Comparison of ENCODE assay signal across 9 mouse cellular contexts in the genomic region with DNA sequence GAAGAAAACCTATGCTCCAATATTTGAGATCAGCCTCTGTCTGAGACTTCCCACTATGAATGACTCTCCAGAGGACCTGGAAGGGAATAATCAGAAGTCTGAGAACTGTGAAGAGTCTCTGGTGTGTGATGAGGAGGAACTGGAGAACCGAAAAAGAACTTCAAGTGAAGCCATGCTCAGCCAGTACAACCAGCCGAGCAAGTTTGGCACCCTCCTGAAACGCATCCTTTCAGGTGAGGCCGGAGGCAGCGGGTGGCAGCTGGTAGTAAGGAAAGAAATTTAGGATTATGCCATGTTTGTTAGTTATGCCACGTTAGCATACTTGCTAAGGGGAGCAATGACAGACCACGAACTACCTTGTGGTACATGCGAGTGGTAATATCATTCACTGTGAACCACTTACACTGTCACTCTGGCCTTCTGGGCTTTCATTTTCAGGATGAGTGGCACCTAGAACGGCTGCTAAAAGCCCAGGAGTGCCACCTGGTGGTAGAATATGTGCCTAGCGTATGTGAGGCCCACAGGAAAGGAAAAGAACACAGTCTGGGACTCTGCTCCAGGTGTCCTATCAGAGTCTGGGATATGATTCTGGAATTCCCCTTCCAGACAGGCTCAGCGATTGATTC. TPM values are rescaled to one million over a fixed set of nuclear protein-coding genes. Genes with fewer than 3 reads are reported as not detected.
DNase-seq lines count a peak whose midpoint lies in the region; ATAC-seq and TF ChIP-seq lines count a peak whose summit lies in the region.
"Had no signal": no experiment of that assay in that cellular context is flagged by ENCODE, and none has a peak within 500 bp of the region (broad histone marks: within the 10 kb centered on the region; RNA-seq: fewer than 3 reads in every experiment).

No protein-coding gene starts in this region.

- H3K36me3 ChIP-seq in E14TG2a.4 (ENCODE audit: insufficient read depth, low read length): no peaks in the 10 kb centered on the region
- H3K36me3 ChIP-seq in liver, postnatal 0 days (replicated peaks; ENCODE audit: insufficient read depth, low read length): no peaks in the 10 kb centered on the region
- H3K36me3 ChIP-seq: liver, embryonic 15.5 days had no signal

- no peak overlapping the region for H3K4me3 ChIP-seq in E14TG2a.4 (replicated peaks; ENCODE audit: low read length)
- H3K4me3 ChIP-seq in liver, postnatal 0 days (ENCODE audit: low read depth, low read length): no peak overlapping the region
- H3K4me3 ChIP-seq: liver, embryonic 15.5 days had no signal

- H3K9me3 ChIP-seq in E14TG2a.4 (ENCODE audit: low read length): no peaks in the 10 kb centered on the region
- no peaks in the 10 kb centered on the region for H3K9me3 ChIP-seq in liver, postnatal 0 days (ENCODE audit: low read length)
- H3K9me3 ChIP-seq: liver, embryonic 15.5 days had no signal

- no peak overlapping the region for H3K4me2 ChIP-seq in liver, postnatal 0 days (ENCODE audit: low read depth, low read length)
- H3K4me2 ChIP-seq: liver, embryonic 15.5 days had no signal

- H3K27me3 ChIP-seq in E14TG2a.4 (ENCODE audit: insufficient read depth, low read length): no peaks in the 10 kb centered on the region
- H3K27me3 ChIP-seq in liver, postnatal 0 days (ENCODE audit: insufficient read depth, low read length): no peaks in the 10 kb centered on the region
- H3K27me3 ChIP-seq: liver, embryonic 15.5 days had no signal

- ATAC-seq in liver, postnatal 0 days: peak; percentile 40; the same call in 1 of the 2 replicates

- WGBS in liver, postnatal 0 days (ENCODE audit: insufficient replicate concordance): 38% methylated on average over 11 of the region's 11 CpGs

- DNase-seq in adrenal gland, adult 2 months: peak; percentile 67
- DNase-seq in embryo, embryonic 10.5 days (ENCODE audit: low spot score): peak; percentile 86
- DNase-seq in gastrocnemius, postnatal 25 days: peak; percentile 28
- DNase-seq in kidney, postnatal 14 days: peak; percentile 78
- DNase-seq in liver, postnatal 0 days: peak; percentile 65
- peak; percentile 20 for DNase-seq in retina, adult 2 months (ENCODE audit: low read depth, low spot score)
- DNase-seq in thymus, postnatal 4 days: peak; percentile 82

- H3K4me1 ChIP-seq in E14TG2a.4 (replicated peaks; ENCODE audit: low read depth, low read length): no peaks in the 10 kb centered on the region
- H3K4me1 ChIP-seq in liver, postnatal 0 days (ENCODE audit: insufficient read depth): no peaks in the 10 kb centered on the region
- H3K4me1 ChIP-seq: liver, embryonic 15.5 days had no signal

- peak; percentile 88 for TF ChIP-seq CTCF in E14TG2a.4 (conservative IDR thresholded peaks at IDR 0.05; ENCODE audit: low read length)
- peak; percentile 86 for TF ChIP-seq CTCF in liver, postnatal 0 days (IDR thresholded peaks at IDR 0.05; ENCODE audit: low read depth)

- no peak overlapping the region for H3K27ac ChIP-seq in liver, postnatal 0 days (ENCODE audit: low read depth)
- H3K27ac ChIP-seq: liver, embryonic 15.5 days had no signal

- H3K9ac ChIP-seq in liver, postnatal 0 days (replicated peaks): no peak overlapping the region
- H3K9ac ChIP-seq: liver, embryonic 15.5 days had no signal

- no peak for TF ChIP-seq EP300 in liver, postnatal 0 days (IDR thresholded peaks at IDR 0.05; ENCODE audit: low read depth)

RNA-seq across cellular contexts. Expression of gene Dnah14, which starts 39.6 kb away (rescaled TPM):
- total RNA-seq in adrenal gland, adult 2 months (2021): under 1 TPM; 0.03 to 0.14 TPM
- polyA plus RNA-seq in adrenal gland, adult 2 months (2012; rRNA removed): not detected in 2 replicates
- total RNA-seq in gastrocnemius, postnatal 25 days (2021): under 1 TPM in 1 of 2 experiments, not detected in 1; 0.08 TPM
- 2.4 and 2.7 TPM in 2 replicates for polyA plus RNA-seq in liver, postnatal 0 days (2015; fragmentation: Nextera tagmentation; extraction: Ambion mirVana)

Comparison
In these comparisons a context has a peak if more than half of its experiments do, and no peak if none do; other contexts are left out.
1. DNase-seq: peak in every context shown above with its lines; median percentile 86 in embryo, embryonic 10.5 days; 82 in thymus, postnatal 4 days; 78 in kidney, postnatal 14 days; 67 in adrenal gland, adult 2 months; 65 in liver, postnatal 0 days; 28 in gastrocnemius, postnatal 25 days; 20 in retina, adult 2 months.